Mouse (Mus musculus) olfactory bulb, adult 2 months (tissue): ENCODE measurements at regions not wholly inside any gene's neighbourhood (a gene's known extent, or its start where the extent isn't known, plus 50 kb on each side); places are given as distances from the start of the nearest gene placed in this dataset.

Experiments used
- CTCF ChIP-seq: fragments of 200-500 bp; IDR thresholded peaks from 2 replicates; pipeline ENCODE4 v1.5.1; 2012; ENCODE audit warnings: low read depth, mild to moderate bottlenecking, low read length, moderate library complexity; ENCODE audit not compliant: insufficient read depth
- POLR2A ChIP-seq: fragments of 200-500 bp; IDR thresholded peaks from 2 replicates; pipeline ENCODE4 v1.6.1; 2012; ENCODE audit warnings: mild to moderate bottlenecking, low read depth, low read length, moderate library complexity; ENCODE audit not compliant: insufficient read depth

GRCm38 (mm10) chr5:64519036-64519435 lies 284.2 kb upstream of the Klf3 start:
- TF ChIP-seq CTCF (no peak), POLR2A (no peak)
